Mouse (Mus musculus) frontal cortex, postnatal 14 days (tissue): ENCODE results near the gene Olfr344.

Experiments
- DNase-seq, 2 experiments: peaks; one replicate each; pipeline ENCODE4 v3.0.0; 2022; ENCODE audit warnings: low spot score in 2 of 2

Gene Olfr344

DNA sequence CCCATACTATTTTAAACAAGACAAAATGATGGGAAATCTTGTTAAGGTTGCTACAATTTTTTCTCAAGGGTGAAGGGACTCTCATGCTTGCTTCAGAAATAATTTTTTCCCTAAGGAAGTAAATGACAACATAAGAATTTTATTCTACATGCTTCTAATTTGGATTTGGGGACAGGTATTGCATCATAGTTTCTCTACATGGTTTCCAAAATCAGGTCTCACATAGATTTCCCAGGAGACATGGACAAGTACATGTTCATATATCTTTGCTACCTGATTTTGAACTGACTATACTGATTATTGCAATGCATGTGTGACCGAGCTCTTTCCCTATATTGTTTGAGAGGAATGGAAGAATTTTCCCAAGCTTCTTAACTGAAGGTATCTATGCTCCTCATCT, at the start of gene Olfr344:
TSS of gene Olfr344 (plus strand) at position 301 of the 400 bp plus-strand sequence.
- no peak for DNase-seq

DNA sequence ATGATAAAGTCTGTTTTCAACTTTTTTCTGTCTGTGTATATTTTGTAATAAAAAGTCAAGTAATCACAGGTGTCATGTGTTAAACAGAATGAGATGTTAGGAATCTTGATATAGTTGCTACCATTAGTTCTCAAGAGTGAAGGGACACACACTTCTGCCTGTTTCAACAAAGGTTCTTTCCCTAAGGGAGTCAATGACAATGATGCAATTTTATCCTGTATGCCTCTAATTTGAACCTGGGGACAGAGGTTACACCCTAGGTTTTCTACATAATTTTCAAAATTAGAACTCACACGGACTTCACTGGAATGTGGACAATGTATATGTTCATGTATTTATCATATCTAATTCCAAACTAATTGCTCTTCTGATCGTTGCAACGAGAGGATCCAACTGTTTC, 41.8 kb upstream of the Olfr344 start, which contains the start of gene Olfr342:
TSS of gene Olfr342 (plus strand) at position 301 of the 400 bp plus-strand sequence.
- DNase-seq: no peak

DNA sequence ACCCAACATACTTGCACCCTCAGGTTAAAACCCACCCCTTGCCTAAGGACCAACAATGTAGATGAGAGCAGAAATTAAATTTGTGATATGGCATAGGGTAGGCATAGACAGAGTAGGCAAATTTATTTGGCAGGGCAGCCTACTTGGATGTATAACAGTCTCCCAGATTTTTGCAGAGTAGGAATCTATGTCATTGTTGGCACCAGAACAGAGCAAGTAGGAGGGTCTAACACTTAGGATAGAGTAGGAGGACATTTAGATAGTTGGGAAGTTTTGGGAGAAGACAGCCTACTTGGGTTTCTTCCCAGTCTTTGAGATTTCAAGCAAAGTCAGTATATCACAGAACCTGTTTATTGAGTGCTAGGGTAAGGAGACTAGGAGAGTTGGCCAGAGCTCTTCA, 1.3 kb upstream of the Olfr344 start:
- DNase-seq: no peak

DNA sequence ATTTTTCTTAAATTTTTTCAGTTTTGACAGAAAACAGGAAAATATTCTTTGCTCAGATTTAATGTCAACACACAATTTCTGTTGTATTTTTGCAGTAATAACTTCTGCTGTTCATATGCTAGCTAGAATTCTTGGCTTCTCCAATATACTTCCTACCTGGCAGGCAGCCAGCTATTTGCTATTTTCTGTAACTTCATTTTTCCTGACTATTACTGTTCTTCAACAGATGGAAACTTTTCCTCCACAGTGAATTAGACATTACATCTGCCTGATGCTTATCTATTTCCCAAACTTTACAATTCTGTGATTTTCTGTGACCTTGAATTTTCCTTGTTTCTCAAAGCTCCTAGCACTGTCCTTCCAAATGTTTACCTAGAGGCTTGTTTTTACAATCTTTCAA, 560 bp downstream of the Olfr344 start:
- no peak for DNase-seq

DNA sequence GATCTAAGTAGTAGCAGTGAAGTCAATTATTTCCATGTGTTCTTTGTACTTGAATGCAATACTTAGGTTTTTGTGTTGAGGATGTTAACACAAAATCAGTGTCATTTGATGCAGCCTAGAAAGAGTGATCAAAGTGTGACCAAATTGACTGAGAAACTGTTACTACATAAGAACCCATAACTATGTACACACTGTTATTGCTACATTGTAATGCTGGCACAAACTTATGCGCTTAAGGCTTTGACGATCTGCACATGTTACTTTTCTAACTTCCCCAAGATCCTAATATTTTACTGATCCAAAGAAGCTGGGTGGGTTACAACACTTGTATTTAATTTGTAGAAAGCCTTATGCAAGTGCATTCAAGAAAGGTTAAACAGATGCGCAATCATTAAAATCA, 1.4 kb downstream of the Olfr344 start:
- no peak for DNase-seq
